Mouse (Mus musculus) embryonic fibroblast, embryonic 13.5 days (primary cell): ENCODE measurements around the gene Pdcd4. TPM values are rescaled to one million over a fixed set of nuclear protein-coding genes. Genes with fewer than 3 reads are reported as not detected.
A peak's percentile ranks its signal among the peaks of the same experiment; 100 is the strongest.

Experiments used
- H3K27ac ChIP-seq: 2 replicates; pipeline ENCODE4 v1.5.1; 2012; ENCODE audit warnings: low read length, control low read depth, inconsistent platforms; ENCODE audit not compliant: insufficient read depth
- H3K4me1 ChIP-seq: 2 replicates; pipeline ENCODE4 v1.6.1; 2011; ENCODE audit warnings: low read length; ENCODE audit not compliant: control insufficient read depth, insufficient read depth
- H3K4me3 ChIP-seq: 2 replicates; pipeline ENCODE4 v1.5.1; 2011; ENCODE audit warnings: mild to moderate bottlenecking, control low read depth, low read length; ENCODE audit not compliant: insufficient read depth
- CTCF ChIP-seq: IDR thresholded peaks from 2 replicates; pipeline ENCODE4 v1.5.1; 2011; ENCODE audit warnings: mild to moderate bottlenecking, control low read depth, low read length, moderate library complexity, borderline replicate concordance; ENCODE audit not compliant: insufficient read depth
- POLR2A ChIP-seq: IDR thresholded peaks from 2 replicates; pipeline ENCODE4 v1.6.1; 2011; ENCODE audit warnings: low read depth, mild to moderate bottlenecking, control low read depth, low read length, moderate library complexity
- polyA plus RNA-seq: library from polyadenylated mRNA; stranded (reverse); fragments of >200 nt; gene quantifications from 2 replicates; pipeline ENCODE4 v1.2.4, GENCODE M21; 2011; ENCODE audit warnings: low read depth; ENCODE audit not compliant: missing spikeins, insufficient read length

Pdcd4 gene
- polyA plus RNA-seq, 1 experiment: 40.4 TPM

- TF ChIP-seq CTCF (no peak), POLR2A (no peak)
These were observed 3.7 kb upstream of the Pdcd4 start for GRCm38 (mm10) chr19:53888331-53888730.

GRCm38 (mm10) chr19:53889555-53889954, 2.5 kb upstream of the Pdcd4 start:
- TF ChIP-seq CTCF: no peak
- no peak for TF ChIP-seq POLR2A
- Histone ChIP-seq H3K27ac (no peak overlapping the region), H3K4me3 (no peak overlapping the region), H3K4me1 (peaks cover 3% of the 10 kb centered on the region; the same call in 1 of the 2 replicates)

More at GRCm38 (mm10) chr19:53888331-53888730, 3.7 kb upstream of the Pdcd4 start:
- H3K27ac ChIP-seq: no peak overlapping the region
- peaks cover 3% of the 10 kb centered on the region; the same call in 1 of the 2 replicates for H3K4me1 ChIP-seq
- no peak overlapping the region for H3K4me3 ChIP-seq

GRCm38 (mm10) chr19:53890274-53890673, 1.8 kb upstream of the Pdcd4 start:
- peaks cover 3% of the 10 kb centered on the region; the same call in 1 of the 2 replicates for H3K4me1 ChIP-seq
- H3K27ac ChIP-seq: no peak overlapping the region
- no peak for TF ChIP-seq POLR2A
- no peak overlapping the region for H3K4me3 ChIP-seq

- TF ChIP-seq POLR2A (no peak), CTCF (no peak)
- Histone ChIP-seq H3K4me3 (no peak overlapping the region), H3K4me1 (peaks cover 3% of the 10 kb centered on the region; the same call in 1 of the 2 replicates), H3K27ac (no peak overlapping the region)
These were observed 1.2 kb upstream of the Pdcd4 start for GRCm38 (mm10) chr19:53890781-53891251.

- TF ChIP-seq CTCF (no peak), POLR2A (no peak)
- Histone ChIP-seq H3K4me1 (peaks cover 3% of the 10 kb centered on the region; the same call in 1 of the 2 replicates), H3K27ac (no peak overlapping the region), H3K4me3 (no peak overlapping the region)
These were observed 462 bp upstream of the Pdcd4 start for GRCm38 (mm10) chr19:53891569-53891968.

- H3K27ac ChIP-seq: peak overlapping the region; percentile 14; the same call in 1 of the 2 replicates
These were observed 868 bp downstream of the Pdcd4 start for GRCm38 (mm10) chr19:53892838-53893359.

GRCm38 (mm10) chr19:53893711-53894171, 1.7 kb downstream of the Pdcd4 start:
- peaks cover 3% of the 10 kb centered on the region; the same call in 1 of the 2 replicates for H3K4me1 ChIP-seq
- peak overlapping the region; percentile 53; the same call in 1 of the 2 replicates for H3K27ac ChIP-seq
- no peak overlapping the region for H3K4me3 ChIP-seq
- TF ChIP-seq CTCF: no peak
- TF ChIP-seq POLR2A: no peak

More at GRCm38 (mm10) chr19:53892838-53893359, 868 bp downstream of the Pdcd4 start:
- Histone ChIP-seq H3K4me1 (peaks cover 3% of the 10 kb centered on the region; the same call in 1 of the 2 replicates), H3K4me3 (no peak overlapping the region)
- TF ChIP-seq POLR2A (no peak), CTCF (no peak)

- Histone ChIP-seq H3K4me1 (peaks cover 3% of the 10 kb centered on the region; the same call in 1 of the 2 replicates), H3K4me3 (no peak overlapping the region), H3K27ac (peak overlapping the region; percentile 39; the same call in 1 of the 2 replicates)
- TF ChIP-seq POLR2A (no peak), CTCF (no peak)
These were observed 2.6 kb downstream of the Pdcd4 start for GRCm38 (mm10) chr19:53894538-53895121.

- Histone ChIP-seq H3K4me3 (no peak overlapping the region), H3K27ac (no peak overlapping the region), H3K4me1 (peaks cover 6% of the 10 kb centered on the region)
- TF ChIP-seq CTCF (no peak), POLR2A (no peak)
These were observed 6.0 kb downstream of the Pdcd4 start for GRCm38 (mm10) chr19:53898046-53898445.

- H3K4me1 ChIP-seq: peaks cover 4% of the 10 kb centered on the region
- TF ChIP-seq POLR2A (no peak), CTCF (no peak)
- H3K4me3 ChIP-seq: no peak overlapping the region
These were observed 6.5 kb downstream of the Pdcd4 start for GRCm38 (mm10) chr19:53898498-53898897.

More at GRCm38 (mm10) chr19:53898498-53898897, 6.5 kb downstream of the Pdcd4 start:
- H3K27ac ChIP-seq: no peak overlapping the region
